Mouse (Mus musculus): ENCODE data around the gene Rsph10b.
A peak's percentile ranks its signal among the peaks of the same experiment; 100 is the strongest.

Rsph10b gene

GRCm38 (mm10) chr5:143932831-143933230, at the start of gene Rsph10b:
Rsph10b (plus strand) TSS chr5:143933035.
- peak; percentile 75 for DNase-seq (ENCODE audit: low read depth, low spot score)

- no peak for DNase-seq (ENCODE audit: low read depth, low spot score)
These were observed 47.6 kb upstream of the Rsph10b start for GRCm38 (mm10) chr5:143885274-143885673.

- peak; percentile 56 for DNase-seq (ENCODE audit: low read depth, low spot score)
These were observed 42.1 kb upstream of the Rsph10b start for GRCm38 (mm10) chr5:143890741-143891140.

- DNase-seq (ENCODE audit: low read depth, low spot score), result peak; percentile 38
These were observed 40.5 kb upstream of the Rsph10b start for GRCm38 (mm10) chr5:143892255-143892886.

- no peak for DNase-seq (ENCODE audit: low read depth, low spot score)
These were observed 39.4 kb upstream of the Rsph10b start for GRCm38 (mm10) chr5:143893396-143893795.

- peak; percentile 55 for DNase-seq (ENCODE audit: low read depth, low spot score)
These were observed 35.1 kb upstream of the Rsph10b start, which contains the start of gene Ankrd61 for GRCm38 (mm10) chr5:143897635-143898330. Ankrd61 (minus strand) TSS chr5:143897685.

- DNase-seq (ENCODE audit: low read depth, low spot score), result no peak
These were observed 30.7 kb upstream of the Rsph10b start for GRCm38 (mm10) chr5:143902111-143902510.

- DNase-seq (ENCODE audit: low read depth, low spot score), result no peak
These were observed 29.0 kb upstream of the Rsph10b start for GRCm38 (mm10) chr5:143903813-143904212.

GRCm38 (mm10) chr5:143906429-143906828, 26.4 kb upstream of the Rsph10b start:
- no peak for DNase-seq (ENCODE audit: low read depth, low spot score)

GRCm38 (mm10) chr5:143908926-143909325, 23.9 kb upstream of the Rsph10b start:
- peak; percentile 40 for DNase-seq (ENCODE audit: low read depth, low spot score)

GRCm38 (mm10) chr5:143909417-143910400, 23.1 kb upstream of the Rsph10b start, which contains the start of the genes Aimp2 and Pms2:
Aimp2 (minus strand) TSS chr5:143909847.
Pms2 (plus strand) TSS chr5:143909964.
- DNase-seq (ENCODE audit: low read depth, low spot score), result peak; percentile 100

GRCm38 (mm10) chr5:143916221-143916620, 16.6 kb upstream of the Rsph10b start:
- DNase-seq (ENCODE audit: low read depth, low spot score), result no peak

- DNase-seq (ENCODE audit: low read depth, low spot score), result peak; percentile 77
These were observed 15.4 kb upstream of the Rsph10b start for GRCm38 (mm10) chr5:143917418-143917817.

- no peak for DNase-seq (ENCODE audit: low read depth, low spot score)
These were observed 14.7 kb upstream of the Rsph10b start for GRCm38 (mm10) chr5:143918120-143918519.

- no peak for DNase-seq (ENCODE audit: low read depth, low spot score)
These were observed 7.9 kb upstream of the Rsph10b start for GRCm38 (mm10) chr5:143924781-143925452.

- DNase-seq (ENCODE audit: low read depth, low spot score), result no peak
These were observed 5.0 kb upstream of the Rsph10b start, which contains the start of gene Gm42421 for GRCm38 (mm10) chr5:143927875-143928274. Gm42421 (plus strand) TSS chr5:143928175.

GRCm38 (mm10) chr5:143929291-143929690, 3.5 kb upstream of the Rsph10b start:
- DNase-seq (ENCODE audit: low read depth, low spot score), result no peak

GRCm38 (mm10) chr5:143930656-143931055, 2.2 kb upstream of the Rsph10b start:
- no peak for DNase-seq (ENCODE audit: low read depth, low spot score)

GRCm38 (mm10) chr5:143931863-143932580, 813 bp upstream of the Rsph10b start:
- DNase-seq (ENCODE audit: low read depth, low spot score), result no peak

- DNase-seq (ENCODE audit: low read depth, low spot score), result no peak
These were observed 579 bp downstream of the Rsph10b start for GRCm38 (mm10) chr5:143933414-143933813.

Measured in R1 (cell line).